Mouse (Mus musculus): ENCODE data around the gene Gm28047. TPM values are rescaled to one million over a fixed set of nuclear protein-coding genes. Genes with fewer than 3 reads are reported as not detected.

The Gm28047 gene
- polyA plus RNA-seq, 1 experiment: not detected

- no peaks in the 10 kb centered on the region for H3K27me3 ChIP-seq (ENCODE audit: control insufficient read depth, insufficient read depth, low read length)
- DNase-seq (ENCODE audit: low read depth in 1 of 2, low spot score in 2 of 2): no peak
- H3K27ac ChIP-seq (ENCODE audit: insufficient read depth, low read length): no peak within 1 kb of the TSS
- no peaks in the 10 kb centered on the region for H3K4me1 ChIP-seq (ENCODE audit: control insufficient read depth, insufficient read depth, insufficient read length)
- H3K36me3 ChIP-seq (ENCODE audit: control insufficient read depth, insufficient read depth, low read length): peaks cover 40% of the 10 kb centered on the region
- WGBS: 97% methylated on average over 1 of the region's 1 CpGs
- no peak for TF ChIP-seq POLR2A (IDR thresholded peaks at IDR 0.05; ENCODE audit: low read depth, low read length)
- TF ChIP-seq CTCF (IDR thresholded peaks at IDR 0.05; ENCODE audit: extremely low read depth, insufficient read depth, insufficient read length, insufficient replicate concordance): no peak
- no peak within 1 kb of the TSS for H3K4me3 ChIP-seq (ENCODE audit: extremely low read depth, insufficient read depth, insufficient read length)
Measured at GRCm38 (mm10) chr15:102503447-102503846, 121.4 kb downstream of the Gm28047 start, which contains the start of gene Gm10337. TSS of gene Gm10337 (plus strand) at chr15:102503722.

- H3K4me3 ChIP-seq (ENCODE audit: extremely low read depth, insufficient read depth, insufficient read length): no peak overlapping the region
- H3K27me3 ChIP-seq (ENCODE audit: control insufficient read depth, insufficient read depth, low read length): no peaks in the 10 kb centered on the region
- no peaks in the 10 kb centered on the region for H3K4me1 ChIP-seq (ENCODE audit: control insufficient read depth, insufficient read depth, insufficient read length)
- DNase-seq (ENCODE audit: low read depth in 1 of 2, low spot score in 2 of 2): no peak
- no peak overlapping the region for H3K27ac ChIP-seq (ENCODE audit: insufficient read depth, low read length)
- peaks cover 45% of the 10 kb centered on the region for H3K36me3 ChIP-seq (ENCODE audit: control insufficient read depth, insufficient read depth, low read length)
- WGBS: 91% methylated on average over 9 of the region's 9 CpGs
- no peak for TF ChIP-seq POLR2A (IDR thresholded peaks at IDR 0.05; ENCODE audit: low read depth, low read length)
- TF ChIP-seq CTCF (IDR thresholded peaks at IDR 0.05; ENCODE audit: extremely low read depth, insufficient read depth, insufficient read length, insufficient replicate concordance): no peak
Measured at GRCm38 (mm10) chr15:102502254-102502840, 122.5 kb downstream of the Gm28047 start.

- H3K27ac ChIP-seq (ENCODE audit: insufficient read depth, low read length): no peak overlapping the region
- peaks cover 53% of the 10 kb centered on the region for H3K36me3 ChIP-seq (ENCODE audit: control insufficient read depth, insufficient read depth, low read length)
- no peak for DNase-seq (ENCODE audit: low read depth in 1 of 2, low spot score in 2 of 2)
- no peaks in the 10 kb centered on the region for H3K27me3 ChIP-seq (ENCODE audit: control insufficient read depth, insufficient read depth, low read length)
- TF ChIP-seq CTCF (IDR thresholded peaks at IDR 0.05; ENCODE audit: extremely low read depth, insufficient read depth, insufficient read length, insufficient replicate concordance): no peak
- H3K4me3 ChIP-seq (ENCODE audit: extremely low read depth, insufficient read depth, insufficient read length): no peak overlapping the region
- no peaks in the 10 kb centered on the region for H3K4me1 ChIP-seq (ENCODE audit: control insufficient read depth, insufficient read depth, insufficient read length)
- 96% methylated on average over 19 of the region's 19 CpGs for WGBS
Measured at GRCm38 (mm10) chr15:102501084-102501814, 123.6 kb downstream of the Gm28047 start.

- Histone ChIP-seq H3K4me1 (ENCODE audit: control insufficient read depth, insufficient read depth, insufficient read length) (no peaks in the 10 kb centered on the region), H3K36me3 (ENCODE audit: control insufficient read depth, insufficient read depth, low read length) (peaks cover 56% of the 10 kb centered on the region), H3K4me3 (ENCODE audit: extremely low read depth, insufficient read depth, insufficient read length) (no peak overlapping the region), H3K27ac (ENCODE audit: insufficient read depth, low read length) (no peak overlapping the region), H3K27me3 (ENCODE audit: control insufficient read depth, insufficient read depth, low read length) (no peaks in the 10 kb centered on the region)
- DNase-seq (ENCODE audit: low read depth in 1 of 2, low spot score in 2 of 2): no peak
- WGBS: 95% methylated on average over 5 of the region's 5 CpGs
- TF ChIP-seq POLR2A (IDR thresholded peaks at IDR 0.05; ENCODE audit: low read depth, low read length): no peak
- no peak for TF ChIP-seq CTCF (IDR thresholded peaks at IDR 0.05; ENCODE audit: extremely low read depth, insufficient read depth, insufficient read length, insufficient replicate concordance)
Measured at GRCm38 (mm10) chr15:102500479-102500878, 124.4 kb downstream of the Gm28047 start.

- Histone ChIP-seq H3K27ac (ENCODE audit: insufficient read depth, low read length) (no peak overlapping the region), H3K36me3 (ENCODE audit: control insufficient read depth, insufficient read depth, low read length) (peaks cover 56% of the 10 kb centered on the region), H3K4me3 (ENCODE audit: extremely low read depth, insufficient read depth, insufficient read length) (no peak overlapping the region), H3K27me3 (ENCODE audit: control insufficient read depth, insufficient read depth, low read length) (no peaks in the 10 kb centered on the region), H3K4me1 (ENCODE audit: control insufficient read depth, insufficient read depth, insufficient read length) (no peaks in the 10 kb centered on the region)
- DNase-seq (ENCODE audit: low read depth in 1 of 2, low spot score in 2 of 2): no peak
- no peak for TF ChIP-seq CTCF (IDR thresholded peaks at IDR 0.05; ENCODE audit: extremely low read depth, insufficient read depth, insufficient read length, insufficient replicate concordance)
- no peak for TF ChIP-seq POLR2A (IDR thresholded peaks at IDR 0.05; ENCODE audit: low read depth, low read length)
- WGBS: 91% methylated on average over 6 of the region's 6 CpGs
Measured at GRCm38 (mm10) chr15:102499851-102500250, 125.0 kb downstream of the Gm28047 start.

- Histone ChIP-seq H3K4me3 (ENCODE audit: extremely low read depth, insufficient read depth, insufficient read length) (no peak overlapping the region), H3K4me1 (ENCODE audit: control insufficient read depth, insufficient read depth, insufficient read length) (no peaks in the 10 kb centered on the region), H3K27ac (ENCODE audit: insufficient read depth, low read length) (no peak overlapping the region), H3K36me3 (ENCODE audit: control insufficient read depth, insufficient read depth, low read length) (peaks cover 59% of the 10 kb centered on the region), H3K27me3 (ENCODE audit: control insufficient read depth, insufficient read depth, low read length) (no peaks in the 10 kb centered on the region)
- TF ChIP-seq CTCF (IDR thresholded peaks at IDR 0.05; ENCODE audit: extremely low read depth, insufficient read depth, insufficient read length, insufficient replicate concordance) (no peak), POLR2A (IDR thresholded peaks at IDR 0.05; ENCODE audit: low read depth, low read length) (no peak)
- no peak for DNase-seq (ENCODE audit: low read depth in 1 of 2, low spot score in 2 of 2)
- WGBS: 66% methylated on average over 3 of the region's 3 CpGs
Measured at GRCm38 (mm10) chr15:102499370-102499769, 125.5 kb downstream of the Gm28047 start.

- H3K4me3 ChIP-seq (ENCODE audit: extremely low read depth, insufficient read depth, insufficient read length): no peak overlapping the region
- WGBS: 91% methylated on average over 3 of the region's 3 CpGs
- TF ChIP-seq CTCF (IDR thresholded peaks at IDR 0.05; ENCODE audit: extremely low read depth, insufficient read depth, insufficient read length, insufficient replicate concordance): no peak
- no peak for TF ChIP-seq POLR2A (IDR thresholded peaks at IDR 0.05; ENCODE audit: low read depth, low read length)
Measured at GRCm38 (mm10) chr15:102498322-102498721, 126.5 kb downstream of the Gm28047 start.

More at GRCm38 (mm10) chr15:102498322-102498721, 126.5 kb downstream of the Gm28047 start:
- no peak for DNase-seq (ENCODE audit: low read depth in 1 of 2, low spot score in 2 of 2)
- H3K27me3 ChIP-seq (ENCODE audit: control insufficient read depth, insufficient read depth, low read length): no peaks in the 10 kb centered on the region
- no peak overlapping the region for H3K27ac ChIP-seq (ENCODE audit: insufficient read depth, low read length)
- H3K36me3 ChIP-seq (ENCODE audit: control insufficient read depth, insufficient read depth, low read length): peaks cover 57% of the 10 kb centered on the region
- no peaks in the 10 kb centered on the region for H3K4me1 ChIP-seq (ENCODE audit: control insufficient read depth, insufficient read depth, insufficient read length)
